Mouse (Mus musculus): ENCODE results near the gene Sla2. TPM values are rescaled to one million over a fixed set of nuclear protein-coding genes. Genes with fewer than 3 reads are reported as not detected.
"Not testable (repeated sequence)": the region's sequence is repeated elsewhere in the genome, so short reads cannot be mapped to it uniquely, and the experiment has no call there.

The Sla2 gene
- total RNA-seq, 2 experiments from 2014 or later = not detected

- no peak for DNase-seq
Measured at GRCm38 (mm10) chr2:156901344-156901743, 14.4 kb upstream of the Sla2 start.

- no peak for DNase-seq
Measured at GRCm38 (mm10) chr2:156899184-156899583, 12.2 kb upstream of the Sla2 start.

- DNase-seq = no peak
Measured at GRCm38 (mm10) chr2:156898374-156898773, 11.4 kb upstream of the Sla2 start.

DNA sequence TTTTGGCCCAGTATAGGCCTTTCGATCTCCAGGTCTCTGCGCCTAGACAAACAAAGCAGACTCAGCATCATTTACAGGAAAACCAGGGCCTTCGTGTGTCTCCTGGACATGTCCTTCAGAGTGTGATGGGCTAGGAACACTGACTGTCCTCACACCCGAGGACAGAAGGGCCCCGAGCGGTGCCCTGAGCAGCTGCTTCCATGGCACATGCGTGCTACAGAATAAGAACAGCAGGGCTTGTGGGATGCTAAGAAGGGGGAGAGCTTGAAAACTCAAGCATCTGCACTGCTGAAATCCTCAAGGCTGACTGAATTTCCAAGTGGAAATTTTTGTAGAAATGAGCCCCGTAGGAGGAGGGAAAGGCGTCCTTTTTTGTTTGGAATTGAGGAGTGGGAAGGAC is 10.0 kb upstream of the Sla2 start:
- DNase-seq = no peak

DNA sequence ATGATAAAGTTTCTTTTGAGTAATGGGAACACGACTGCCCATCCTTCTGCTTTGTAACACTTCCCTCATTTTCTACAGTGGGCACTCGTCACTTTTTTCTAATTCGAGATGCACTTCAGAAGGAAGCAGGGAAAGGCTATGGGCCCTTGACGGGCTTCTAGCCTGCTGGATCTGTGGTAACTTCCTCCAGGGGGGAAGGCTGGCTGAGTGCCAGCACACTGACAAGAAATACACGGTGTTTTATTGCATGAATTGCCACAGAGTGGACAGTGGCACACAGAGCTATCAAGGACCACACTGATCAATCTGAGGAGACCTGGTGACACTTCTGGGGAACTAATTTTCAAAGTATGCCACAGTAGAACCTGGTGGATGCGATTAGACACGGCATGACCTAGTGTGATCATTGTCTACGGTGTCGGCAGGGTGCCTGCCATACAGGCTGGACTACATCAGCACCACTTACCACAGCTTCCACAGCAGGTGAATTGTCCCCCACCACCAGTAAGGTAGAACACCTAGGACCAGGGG is 9.5 kb upstream of the Sla2 start:
- no peak for DNase-seq

GRCm38 (mm10) chr2:156894496-156895265 is 7.7 kb upstream of the Sla2 start:
- DNase-seq = no peak

DNA sequence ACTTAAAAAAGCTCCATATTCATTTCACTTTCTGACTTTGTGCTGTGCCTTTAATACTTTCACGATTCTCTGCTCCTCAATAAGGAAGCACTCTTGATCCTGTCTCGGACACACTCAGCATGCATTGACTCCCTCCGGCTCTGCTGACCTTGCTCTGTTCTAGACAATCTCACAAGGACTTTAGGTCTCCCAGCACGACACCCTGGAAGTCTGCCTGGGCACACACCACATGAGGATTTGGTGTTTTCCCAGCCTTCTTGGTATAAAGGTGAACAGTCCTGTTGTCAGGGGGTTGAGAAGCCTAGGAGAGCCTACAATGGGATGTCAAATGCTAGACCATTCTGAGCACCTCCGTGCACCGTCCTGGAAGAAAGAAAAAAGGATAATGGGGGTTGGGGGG is 5.8 kb upstream of the Sla2 start:
- DNase-seq = no peak

- no peak for DNase-seq
Measured at GRCm38 (mm10) chr2:156892240-156892639, 5.2 kb upstream of the Sla2 start.

DNA sequence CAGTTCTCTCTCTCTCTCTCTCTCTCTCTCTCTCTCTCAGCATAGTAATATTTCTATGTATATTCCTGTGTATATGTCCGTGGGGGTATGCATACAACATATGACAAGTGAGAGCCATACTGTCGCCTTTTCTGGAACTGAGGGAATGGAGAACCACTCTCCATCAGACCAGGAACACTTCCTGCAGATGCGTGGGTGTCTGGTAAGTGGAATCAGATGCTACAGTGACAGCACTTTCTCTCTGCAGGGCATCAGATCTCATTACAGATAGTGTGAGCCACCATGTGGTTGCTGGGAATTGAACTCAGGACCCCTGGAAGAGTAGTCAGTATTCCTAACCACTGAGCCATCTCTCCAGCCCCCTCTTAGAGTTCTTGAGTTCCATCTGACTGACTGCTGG is 1.5 kb upstream of the Sla2 start:
- no peak for DNase-seq

GRCm38 (mm10) chr2:156886084-156886631 is 834 bp downstream of the Sla2 start:
- DNase-seq = no peak

DNA sequence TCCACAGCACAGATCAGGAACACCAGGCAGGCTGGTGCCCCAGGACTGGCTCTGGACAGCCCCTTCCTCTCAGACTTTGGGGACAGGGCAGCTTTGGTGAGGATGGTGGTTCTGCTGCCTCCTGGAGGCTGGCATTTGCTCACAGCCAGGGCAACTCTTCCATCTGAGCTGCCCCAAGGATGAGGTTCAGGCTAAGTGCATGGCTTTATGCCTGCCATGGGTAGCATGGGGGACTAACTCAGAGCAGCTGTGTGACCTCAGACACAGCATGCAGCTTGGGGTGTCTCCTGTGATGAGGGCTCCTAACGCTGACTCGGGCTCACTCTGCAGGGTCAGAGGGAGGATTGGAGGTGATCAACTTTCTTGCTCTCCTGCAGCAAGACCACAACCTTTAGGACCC is 1.3 kb downstream of the Sla2 start:
- not testable (repeated sequence) for DNase-seq

- no peak for DNase-seq
Measured at GRCm38 (mm10) chr2:156884396-156885211, 2.4 kb downstream of the Sla2 start.

- no peak for DNase-seq
Measured at GRCm38 (mm10) chr2:156882431-156883001, 4.5 kb downstream of the Sla2 start.

DNA sequence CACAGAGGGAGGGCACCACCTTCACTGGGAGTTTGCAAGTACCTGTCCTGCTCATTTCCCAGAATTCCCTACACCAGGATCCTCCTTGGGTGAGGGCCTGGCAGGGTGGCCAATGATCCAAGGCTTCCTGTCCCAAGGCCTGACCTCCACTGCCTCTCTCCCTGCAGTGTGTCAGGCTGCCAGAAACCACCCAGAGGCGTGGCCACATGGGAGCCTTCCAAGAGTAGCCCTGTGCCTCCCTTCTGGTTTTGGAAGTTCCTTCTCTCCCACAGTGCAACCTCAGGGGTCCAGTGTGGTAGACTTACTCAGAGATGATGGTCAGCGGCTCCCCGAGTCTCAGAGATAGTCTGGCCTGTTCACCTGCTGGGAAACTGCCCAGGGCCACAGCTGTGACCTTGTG is 7.5 kb downstream of the Sla2 start:
- DNase-seq = no peak

DNA sequence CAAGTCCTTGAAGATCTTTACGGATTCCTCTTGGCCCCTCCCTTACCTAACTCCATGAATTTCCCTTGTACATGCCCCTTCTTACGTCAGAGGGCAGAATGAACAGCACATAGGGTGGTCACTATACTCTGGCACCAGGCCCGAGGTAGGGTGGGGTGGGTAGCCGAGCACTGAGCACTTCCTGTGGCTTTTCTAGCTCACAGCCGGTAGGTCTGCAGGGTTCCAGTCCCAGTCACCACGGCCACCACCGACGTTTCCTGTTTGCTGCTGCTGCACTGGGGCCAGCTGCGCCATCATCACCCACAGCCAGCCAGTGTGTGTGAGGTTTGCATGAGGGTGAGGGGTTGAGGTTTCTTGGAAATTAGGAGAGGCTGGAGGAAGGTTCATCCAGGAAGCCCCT is 9.3 kb downstream of the Sla2 start:
- no peak for DNase-seq

GRCm38 (mm10) chr2:156874760-156875510 is 12.1 kb downstream of the Sla2 start:
- DNase-seq = no peak

DNA sequence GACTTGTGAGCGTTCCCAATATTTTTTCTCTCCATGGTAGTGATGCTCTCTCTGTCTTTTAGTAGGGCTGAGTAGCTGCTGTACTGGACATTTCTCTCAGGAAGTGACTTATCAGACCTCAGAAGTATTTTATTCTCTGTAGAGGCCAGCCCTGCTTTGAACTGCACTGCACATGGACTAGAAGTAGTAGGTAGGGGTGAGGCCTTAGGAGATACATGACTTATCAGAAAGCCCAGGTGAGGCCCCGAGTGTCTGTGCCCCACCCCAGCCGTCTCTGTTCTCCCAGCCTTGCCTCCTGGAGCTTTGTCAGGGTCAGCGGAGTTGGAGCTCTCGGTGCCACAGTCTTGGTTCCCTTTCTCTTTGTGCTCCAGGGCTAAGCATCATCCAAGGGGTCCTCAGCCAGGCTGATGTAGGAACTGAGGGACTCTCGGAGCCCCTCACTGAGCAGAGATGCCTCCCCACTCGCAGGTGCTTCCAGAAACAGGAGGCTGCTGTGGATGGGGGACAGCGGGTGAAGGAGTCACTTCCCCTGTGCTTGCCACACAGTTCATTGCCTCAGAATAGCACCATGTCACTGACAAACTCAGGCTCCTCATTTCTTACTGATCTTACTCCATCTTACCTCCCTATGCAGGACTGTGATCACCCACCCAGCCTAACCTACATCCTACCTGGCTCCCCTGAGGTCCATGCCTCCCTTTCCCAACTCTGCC is 12.8 kb downstream of the Sla2 start:
- no peak for DNase-seq

DNA sequence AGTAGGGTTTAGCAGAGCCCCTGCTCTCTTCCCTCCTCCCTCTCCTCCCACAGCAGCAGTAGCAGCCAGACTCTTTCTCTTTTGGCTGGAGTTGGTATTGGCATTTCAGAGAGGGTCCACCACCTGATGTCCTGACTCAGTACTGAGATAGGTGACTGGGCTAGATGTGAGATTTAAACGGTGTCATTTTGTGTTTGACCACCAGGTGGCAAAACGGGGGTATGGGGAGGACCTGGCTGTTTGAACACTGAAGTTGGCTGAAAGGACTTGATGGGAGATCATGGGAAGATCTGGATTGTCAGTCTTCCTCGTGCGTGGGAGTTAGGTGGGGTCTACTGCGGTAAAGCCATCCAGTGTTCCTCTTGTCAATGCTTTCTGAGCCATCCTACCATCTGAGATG is 13.4 kb downstream of the Sla2 start:
- DNase-seq = peak; percentile 47

GRCm38 (mm10) chr2:156870519-156870918 is 16.5 kb downstream of the Sla2 start:
- peak; percentile 39 for DNase-seq

- no peak for DNase-seq
Measured at GRCm38 (mm10) chr2:156869554-156869953, 17.4 kb downstream of the Sla2 start.

DNA sequence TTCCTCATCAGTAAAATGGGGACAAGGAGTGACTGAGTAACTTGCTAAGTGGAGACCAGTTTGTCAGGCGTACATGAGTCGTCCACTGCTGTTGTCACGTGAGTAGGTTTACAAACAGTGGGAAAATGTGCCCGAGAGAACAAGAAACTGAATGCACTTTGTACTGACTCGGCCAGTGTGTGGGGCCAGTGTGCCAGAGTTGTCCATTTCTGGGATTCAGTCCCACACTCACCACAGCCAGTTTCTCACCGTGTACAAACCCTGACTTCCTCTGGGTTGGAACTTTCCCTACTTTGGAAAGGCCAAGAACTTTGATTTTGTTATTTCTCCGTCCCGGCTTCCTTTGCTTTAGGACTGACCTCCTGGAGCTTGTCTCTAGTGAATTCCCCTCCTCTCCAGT is 18.0 kb downstream of the Sla2 start:
- no peak for DNase-seq
